Mouse (Mus musculus): ENCODE data around the gene Tmprss5.

- TF ChIP-seq CTCF (IDR thresholded peaks at IDR 0.05; ENCODE audit: low read depth) (no peak), EP300 (optimal IDR thresholded peaks at IDR 0.05) (no peak)
Measured at GRCm38 (mm10) chr9:49109101-49109500, 28.0 kb downstream of the Tmprss5 start.
